Mouse (Mus musculus) spleen, adult 2 months (tissue): Measurements from ENCODE around the gene Enkur. TPM values are rescaled to one million over a fixed set of nuclear protein-coding genes. Genes with fewer than 3 reads are reported as not detected.

Experiments used
- DNase-seq, 2 experiments: peaks; one replicate each; pipeline versions ENCODE4 v3.0.0 to v3.0.0-alpha.2; 2012 to 2021; ENCODE audit warnings: low spot score in 2 of 2, low read depth in 1 of 2
- H3K27ac ChIP-seq: fragments of 200-500 bp; 2 replicates; pipeline ENCODE4 v1.5.1; 2012; ENCODE audit warnings: low read length, inconsistent platforms; ENCODE audit not compliant: insufficient read depth
- H3K27me3 ChIP-seq: fragments of 200-500 bp; 2 replicates; pipeline ENCODE4 v1.6.1; 2012; ENCODE audit warnings: mild to moderate bottlenecking, moderate library complexity, low read length, inconsistent platforms; ENCODE audit not compliant: control insufficient read depth, insufficient read depth
- H3K36me3 ChIP-seq: fragments of 200-500 bp; 2 replicates; pipeline ENCODE4 v1.6.1; 2012; ENCODE audit warnings: mild to moderate bottlenecking, low read length, inconsistent platforms; ENCODE audit not compliant: control insufficient read depth, insufficient read depth
- H3K4me1 ChIP-seq: fragments of 200-500 bp; 2 replicates; pipeline ENCODE4 v1.6.1; 2011; ENCODE audit warnings: inconsistent platforms; ENCODE audit not compliant: control insufficient read depth, insufficient read depth, insufficient read length
- H3K4me3 ChIP-seq: fragments of 200-500 bp; 2 replicates; pipeline ENCODE4 v1.5.1; 2011; ENCODE audit warnings: mild to moderate bottlenecking, inconsistent platforms; ENCODE audit not compliant: insufficient read depth, insufficient read length; ENCODE audit errors: extremely low read depth
- CTCF ChIP-seq: fragments of 200-500 bp; IDR thresholded peaks from 2 replicates; pipeline ENCODE4 v1.5.1; 2011; ENCODE audit warnings: mild to moderate bottlenecking, inconsistent platforms; ENCODE audit not compliant: insufficient read depth, insufficient read length, insufficient replicate concordance; ENCODE audit errors: extremely low read depth
- POLR2A ChIP-seq: fragments of 200-500 bp; IDR thresholded peaks from 2 replicates; pipeline ENCODE4 v1.6.1; 2011; ENCODE audit warnings: low read depth, low read length, inconsistent platforms
- WGBS: fragments of 180-500 bp; shearing (Covaris S2); methylation state at CpG from one replicate; pipeline ENCODE4 v1.1.7; 2018; 5-methylcytosine and 5-hydroxymethylcytosine counted together
- polyA plus RNA-seq: library from polyadenylated mRNA; depleted of rRNA; stranded (reverse); fragments of >200 nt; gene quantifications from 2 replicates; pipeline ENCODE4 v1.2.3, GENCODE M21; 2012

Enkur gene
- polyA plus RNA-seq, 1 experiment, result not detected

GRCm38 (mm10) chr2:21188610-21189009, 16.6 kb downstream of the Enkur start:
- no peaks in the 10 kb centered on the region for H3K36me3 ChIP-seq
- H3K27me3 ChIP-seq, result no peaks in the 10 kb centered on the region
- no peak for TF ChIP-seq POLR2A
- TF ChIP-seq CTCF, result no peak
- no peak overlapping the region for H3K4me3 ChIP-seq
- 81% methylated on average over 4 of the region's 4 CpGs for WGBS
- DNase-seq, result no peak
- no peaks in the 10 kb centered on the region for H3K4me1 ChIP-seq
- no peak overlapping the region for H3K27ac ChIP-seq

- peak; percentile 36 to 53 for DNase-seq
- H3K27me3 ChIP-seq, result no peaks in the 10 kb centered on the region
- no peaks in the 10 kb centered on the region for H3K36me3 ChIP-seq
- TF ChIP-seq POLR2A, result no peak
- peak; percentile 56; the same call in 1 of the 2 replicates for TF ChIP-seq CTCF
- no peaks in the 10 kb centered on the region for H3K4me1 ChIP-seq
- 48% methylated on average over 7 of the region's 7 CpGs for WGBS
- H3K27ac ChIP-seq, result no peak overlapping the region
- no peak overlapping the region for H3K4me3 ChIP-seq
Measured at GRCm38 (mm10) chr2:21187576-21187975, 17.6 kb downstream of the Enkur start.

GRCm38 (mm10) chr2:21182811-21183210, 22.4 kb downstream of the Enkur start:
- Histone ChIP-seq H3K27me3 (no peaks in the 10 kb centered on the region), H3K27ac (no peak overlapping the region), H3K36me3 (no peaks in the 10 kb centered on the region), H3K4me1 (no peaks in the 10 kb centered on the region), H3K4me3 (no peak overlapping the region)
- TF ChIP-seq CTCF (no peak), POLR2A (no peak)
- WGBS, result 50% methylated on average over 1 of the region's 1 CpGs
- DNase-seq, result no peak

- Histone ChIP-seq H3K27me3 (no peaks in the 10 kb centered on the region), H3K36me3 (no peaks in the 10 kb centered on the region), H3K4me1 (no peaks in the 10 kb centered on the region), H3K27ac (no peak overlapping the region), H3K4me3 (no peak overlapping the region)
- no peak for TF ChIP-seq CTCF
- no peak for TF ChIP-seq POLR2A
- 49% methylated on average over 5 of the region's 5 CpGs for WGBS
- DNase-seq, result no peak
Measured at GRCm38 (mm10) chr2:21179136-21179535, 26.0 kb downstream of the Enkur start.

- no peak overlapping the region for H3K4me3 ChIP-seq
- 78% methylated on average over 3 of the region's 3 CpGs for WGBS
- TF ChIP-seq POLR2A (no peak), CTCF (no peak)
- H3K4me1 ChIP-seq, result no peaks in the 10 kb centered on the region
- no peak for DNase-seq
- H3K36me3 ChIP-seq, result no peaks in the 10 kb centered on the region
- no peaks in the 10 kb centered on the region for H3K27me3 ChIP-seq
- H3K27ac ChIP-seq, result no peak overlapping the region
Measured at GRCm38 (mm10) chr2:21172797-21173196, 32.4 kb downstream of the Enkur start.

- Histone ChIP-seq H3K27ac (no peak overlapping the region), H3K27me3 (no peaks in the 10 kb centered on the region), H3K4me1 (no peaks in the 10 kb centered on the region), H3K4me3 (no peak overlapping the region), H3K36me3 (no peaks in the 10 kb centered on the region)
- DNase-seq, result no peak
- TF ChIP-seq CTCF, result no peak
- TF ChIP-seq POLR2A, result no peak
- 89% methylated on average over 1 of the region's 1 CpGs for WGBS
Measured at GRCm38 (mm10) chr2:21167916-21168315, 37.2 kb downstream of the Enkur start.

- no peak for DNase-seq
- Histone ChIP-seq H3K4me1 (no peaks in the 10 kb centered on the region), H3K4me3 (no peak overlapping the region), H3K36me3 (no peaks in the 10 kb centered on the region), H3K27me3 (no peaks in the 10 kb centered on the region), H3K27ac (no peak overlapping the region)
- TF ChIP-seq CTCF (no peak), POLR2A (no peak)
- WGBS, result 81% methylated on average over 8 of the region's 8 CpGs
Measured at GRCm38 (mm10) chr2:21164296-21164695, 40.9 kb downstream of the Enkur start.
